Mouse (Mus musculus) retina, postnatal 1 day (tissue): ENCODE data around the gene Adam10.

Experiments
- DNase-seq: peaks from one replicate; pipeline ENCODE4 v3.0.0-alpha.2; 2012

Gene Adam10

DNA sequence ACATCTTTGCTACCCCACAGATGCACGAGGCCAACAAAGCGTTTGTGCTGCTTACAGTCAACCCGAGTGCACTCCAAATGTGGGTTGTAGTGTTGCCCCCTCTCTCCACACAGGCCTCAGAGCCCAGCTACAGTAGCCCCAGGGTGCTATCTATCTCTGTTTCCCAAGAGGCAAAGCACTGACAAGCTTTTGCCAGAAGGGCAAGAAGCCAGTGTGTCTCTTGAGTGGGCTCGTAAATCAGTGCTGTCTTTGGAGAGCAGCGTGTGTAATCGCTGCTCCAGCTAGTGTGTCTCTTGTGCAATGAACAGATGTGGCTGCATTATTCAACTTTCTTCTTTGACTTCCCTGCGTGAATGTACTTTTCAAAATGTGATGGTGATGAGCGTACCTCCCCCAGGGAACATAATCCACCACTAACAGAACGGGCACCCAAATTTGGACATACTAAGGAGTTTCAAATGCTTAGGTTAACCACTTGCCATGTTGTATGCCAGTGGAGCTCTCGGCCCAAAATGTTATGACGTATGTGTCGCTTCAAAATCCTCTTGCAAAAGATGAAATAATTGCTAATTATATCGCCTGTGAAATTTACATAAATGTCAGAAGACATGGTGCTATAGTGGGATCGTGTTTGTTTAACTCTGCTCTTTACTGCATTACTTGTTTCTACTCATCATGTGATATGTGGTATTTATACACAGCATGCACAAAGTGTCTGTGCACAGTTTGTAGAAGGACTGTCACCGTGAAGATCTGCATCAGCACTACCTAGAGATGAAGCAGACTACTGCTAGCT is 116.0 kb downstream of the Adam10 start:
- DNase-seq = no peak

DNA sequence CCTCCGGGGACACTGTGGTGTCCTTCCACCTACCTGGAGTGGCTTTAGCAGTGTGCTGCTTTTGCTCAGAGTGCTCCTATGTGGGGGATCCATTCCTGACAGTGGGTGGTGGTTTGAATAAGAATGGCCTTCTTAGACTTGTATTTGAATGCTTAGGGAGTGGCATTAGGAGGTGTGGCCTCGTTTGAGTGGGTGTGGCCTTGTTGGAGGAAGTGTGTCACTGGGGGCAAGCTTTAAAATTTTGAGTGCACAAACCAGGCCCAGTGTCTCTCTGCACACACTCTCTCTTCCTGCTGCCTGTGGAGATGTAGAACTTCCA is 116.6 kb downstream of the Adam10 start:
- DNase-seq = no peak

DNA sequence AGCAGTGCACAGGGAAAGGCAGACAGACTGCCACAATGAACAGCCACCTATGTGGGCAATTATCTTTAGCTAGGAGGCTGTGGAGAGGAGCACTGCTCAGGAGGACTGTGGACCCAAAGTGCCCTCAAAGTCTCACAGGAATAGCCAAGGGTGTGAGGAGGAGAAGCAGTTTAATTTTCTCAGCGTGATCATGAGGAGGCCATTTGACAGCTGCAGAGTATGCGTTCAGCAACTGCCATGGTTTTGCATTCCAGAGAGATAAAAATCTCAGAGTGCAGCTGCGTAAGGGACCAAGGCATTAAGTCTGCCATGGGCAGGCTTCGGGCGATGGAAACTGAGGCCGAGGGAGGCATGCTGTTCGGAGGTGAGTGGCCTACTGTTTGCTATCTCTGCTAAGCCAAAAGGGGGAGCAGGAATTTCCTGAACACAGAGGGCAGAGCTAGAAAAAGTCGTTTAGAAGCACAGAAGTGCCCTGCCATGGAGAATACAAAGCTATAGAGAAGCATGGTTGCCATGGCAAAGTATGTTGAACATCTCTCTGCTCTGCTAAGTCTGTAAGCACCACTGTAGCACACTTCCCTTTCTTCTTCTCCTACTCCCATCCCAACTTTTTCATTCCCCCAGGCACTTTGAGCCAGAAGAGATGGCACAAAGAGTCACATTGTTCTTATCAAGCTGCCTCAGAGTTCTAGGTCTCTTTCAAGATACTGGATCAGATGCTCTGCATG is 122.0 kb downstream of the Adam10 start:
- no peak for DNase-seq

DNA sequence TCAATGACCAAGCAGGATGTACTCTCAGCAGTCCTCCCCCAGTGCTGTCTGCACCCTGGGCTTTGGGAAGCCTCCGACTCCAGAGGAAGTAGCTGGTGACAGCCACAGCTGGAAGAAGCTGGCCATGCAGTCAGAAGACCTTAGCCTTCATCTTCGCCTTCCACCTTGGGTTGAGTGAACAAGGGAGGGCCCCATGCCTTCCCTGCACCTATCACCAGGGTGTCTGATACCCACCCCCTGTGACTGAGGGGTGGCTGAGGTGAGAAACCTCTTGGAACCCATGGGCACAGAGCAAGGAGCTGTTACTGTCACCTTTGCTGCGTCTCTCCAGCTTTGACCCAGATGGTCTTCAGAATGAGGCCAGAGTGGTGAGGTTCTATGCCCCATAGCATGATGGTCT is 123.0 kb downstream of the Adam10 start:
- no peak for DNase-seq

DNA sequence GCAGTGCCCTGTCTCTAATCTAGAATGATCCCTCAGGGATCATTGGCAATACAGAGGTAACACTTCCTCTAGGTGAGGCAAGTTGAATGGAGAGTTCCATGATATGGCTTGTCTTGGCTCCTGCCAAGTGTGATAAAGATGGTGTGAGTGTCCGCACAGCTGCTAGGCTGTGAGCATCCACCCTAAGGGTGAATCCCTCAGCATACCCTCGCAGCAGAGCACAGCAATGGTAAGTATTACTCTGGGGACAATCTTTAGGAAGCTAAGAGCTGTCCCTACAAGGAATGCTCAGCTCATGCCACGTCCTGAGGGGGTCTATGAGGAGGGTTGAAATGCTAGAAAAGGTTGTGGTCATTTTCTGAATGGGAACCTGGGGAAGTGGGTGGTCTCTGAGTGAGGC is 124.0 kb downstream of the Adam10 start:
- no peak for DNase-seq

DNA sequence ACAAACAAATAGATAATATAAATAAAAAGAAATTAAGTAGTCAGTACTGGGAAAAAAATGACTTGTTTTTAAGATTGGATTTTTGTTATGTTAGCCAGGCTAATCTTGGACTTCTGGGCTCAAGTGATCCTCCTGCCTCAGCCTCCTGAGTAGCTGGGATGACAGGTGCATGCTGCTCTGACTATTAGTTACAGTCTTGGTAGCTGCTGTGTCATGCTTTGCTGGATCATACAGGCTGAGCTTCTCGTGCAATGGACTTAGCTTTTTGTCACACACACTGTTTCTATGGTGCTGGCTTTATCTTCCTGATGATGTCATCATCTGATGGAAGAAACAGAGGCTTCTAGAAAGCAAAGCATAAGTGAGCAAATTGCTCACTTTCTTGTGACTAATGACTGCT is 127.3 kb downstream of the Adam10 start:
- no peak for DNase-seq

DNA sequence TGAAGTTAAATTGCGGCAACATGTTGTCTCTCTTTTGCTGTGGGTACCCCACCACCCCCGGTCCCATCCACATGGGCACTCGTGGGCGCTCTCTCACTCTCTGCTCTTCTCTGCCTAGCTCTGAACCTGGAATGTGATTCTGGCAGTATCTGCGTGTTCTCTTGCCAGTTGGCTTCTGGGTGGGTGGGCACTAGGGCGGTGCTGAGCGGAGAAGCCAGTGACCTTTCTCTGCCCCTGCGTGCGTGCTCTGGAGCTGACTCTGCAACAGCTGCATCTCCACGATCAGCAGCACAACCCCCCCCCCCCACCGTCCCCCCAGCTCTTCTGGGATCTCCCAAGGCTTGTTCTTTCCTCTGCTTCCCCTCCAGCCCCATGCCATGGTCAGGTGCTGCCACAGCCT is 128.9 kb downstream of the Adam10 start:
- no peak for DNase-seq

DNA sequence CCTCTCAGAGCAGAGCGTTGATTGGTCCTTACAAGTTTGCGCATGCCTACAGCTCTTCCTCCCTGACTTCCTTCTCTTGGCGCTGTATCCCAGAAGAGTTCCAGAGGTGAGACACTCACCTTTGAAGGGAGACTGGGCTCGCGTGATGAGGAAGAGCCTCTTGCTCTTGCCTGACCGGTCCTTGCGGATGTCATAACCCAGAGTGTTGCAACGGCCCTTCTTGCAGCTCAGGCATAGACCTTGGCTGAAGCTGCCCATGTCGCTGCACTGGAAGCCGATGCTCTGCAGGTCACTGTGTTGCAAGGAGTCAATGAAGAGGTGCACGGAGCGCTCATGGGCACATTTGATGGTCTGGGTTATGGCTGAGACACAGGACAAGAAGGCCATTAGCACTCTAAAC is 133.8 kb downstream of the Adam10 start:
- DNase-seq = no peak

DNA sequence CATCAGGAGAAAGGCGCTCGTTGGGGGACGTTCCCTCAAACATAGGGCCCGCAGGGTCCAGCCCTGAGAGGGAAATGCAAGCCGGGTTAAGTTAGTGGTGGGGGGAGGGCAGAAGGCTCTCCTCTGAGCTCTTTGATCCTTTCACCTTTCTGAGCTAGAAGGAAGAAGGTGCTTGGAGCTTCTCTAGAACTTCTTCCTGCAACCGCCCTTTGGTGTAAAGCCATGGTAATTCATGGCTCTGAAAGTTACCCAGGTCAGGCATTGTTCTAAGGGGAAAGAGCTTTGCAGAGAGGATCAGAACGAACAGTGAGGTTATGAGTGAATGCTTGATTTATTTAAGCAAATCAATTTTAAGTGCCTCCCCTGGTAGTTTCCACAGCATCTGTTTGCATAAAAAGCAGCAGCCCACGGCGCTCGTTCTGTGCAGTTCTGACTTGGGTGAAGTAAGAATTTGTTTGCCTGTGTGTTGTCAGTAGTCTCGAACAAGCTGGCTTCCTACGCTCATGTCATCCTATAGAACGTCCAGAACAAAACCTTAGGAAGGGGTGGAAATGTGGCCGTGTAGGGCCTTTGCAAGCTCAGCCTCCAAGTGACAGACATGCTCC is 138.0 kb downstream of the Adam10 start:
- no peak for DNase-seq

DNA sequence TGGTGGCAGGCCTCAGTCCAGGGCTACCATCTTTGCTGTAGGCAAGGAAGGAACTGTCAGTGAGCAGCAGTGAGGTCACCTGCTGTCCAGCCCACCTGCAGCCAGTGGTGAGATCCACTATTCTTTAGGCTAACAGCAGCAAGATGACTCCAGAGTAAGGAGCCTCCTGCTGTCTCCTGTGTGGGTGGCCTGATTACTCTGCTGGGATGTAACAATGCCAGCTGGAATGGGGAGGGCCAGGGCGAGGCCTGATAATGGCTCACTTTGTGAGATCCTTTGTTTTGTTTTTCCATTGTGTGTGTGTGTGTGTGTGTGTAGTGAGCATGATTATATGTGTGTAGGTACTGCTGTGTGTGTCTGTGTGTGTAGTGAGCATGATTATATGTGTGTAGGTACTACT is 138.6 kb downstream of the Adam10 start:
- peak; percentile 74 for DNase-seq

DNA sequence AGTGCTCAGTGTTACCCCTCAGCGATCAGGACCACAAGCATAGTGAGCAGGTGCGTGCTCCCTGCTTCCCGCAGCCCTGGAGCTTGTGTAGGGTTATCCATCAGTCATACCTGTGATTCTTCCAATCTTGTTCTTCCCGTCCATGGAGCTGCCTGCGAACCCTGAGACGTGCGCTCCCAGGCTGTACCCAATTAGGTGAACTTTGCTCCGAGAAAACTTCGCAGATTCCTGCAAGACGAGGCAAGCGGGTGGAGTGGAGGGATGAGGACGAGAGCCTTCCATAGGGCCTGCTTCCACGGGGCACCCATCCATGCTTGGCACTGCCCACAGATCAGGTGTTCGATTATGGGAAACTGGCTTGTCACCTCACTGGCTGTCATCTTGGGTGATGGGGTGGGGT is 139.9 kb downstream of the Adam10 start:
- no peak for DNase-seq

DNA sequence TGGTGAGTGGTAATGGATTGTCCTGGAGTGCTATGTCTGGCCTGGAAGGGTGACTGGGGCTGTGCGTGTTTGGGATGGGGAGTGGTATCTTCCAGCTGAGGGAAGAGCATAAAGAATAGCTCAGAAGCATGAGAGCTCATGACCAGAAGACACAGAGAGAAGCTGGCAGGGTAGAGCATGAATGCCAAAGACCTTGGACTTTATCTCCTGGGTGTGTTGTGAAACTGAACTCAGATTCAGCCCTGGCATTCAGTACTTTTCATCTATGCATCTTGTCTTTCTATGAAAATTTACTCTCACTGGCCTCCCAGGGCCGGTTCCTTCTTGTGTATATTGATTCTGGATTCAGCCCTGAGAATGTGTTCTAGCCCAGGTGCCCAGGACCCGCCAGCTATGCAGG is 145.3 kb downstream of the Adam10 start:
- no peak for DNase-seq

DNA sequence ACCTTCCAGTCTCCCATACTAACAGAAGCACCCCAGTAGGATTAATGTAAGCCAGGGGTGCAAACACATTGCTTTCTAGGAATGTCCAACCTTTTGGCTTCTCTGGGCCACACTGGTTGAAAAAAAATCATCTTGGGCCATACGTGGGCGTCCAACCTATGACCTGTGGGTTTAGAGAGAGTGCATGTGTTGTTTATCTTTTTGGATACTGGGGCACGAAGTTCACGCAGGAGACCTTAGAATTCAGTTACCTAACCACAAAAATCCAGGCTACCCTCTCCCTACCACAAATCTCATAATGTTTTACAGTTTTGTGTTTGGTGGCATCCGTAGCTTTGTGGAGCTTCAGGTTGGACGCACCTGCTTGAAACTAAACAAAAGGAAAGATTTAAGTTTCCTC is 149.1 kb downstream of the Adam10 start:
- no peak for DNase-seq
